ENCODE assay signal across 24 mouse cellular contexts in genomic region chr2:24560201-24560600, GRCm38 (mm10).
DNase-seq lines count a peak whose midpoint lies in the region; ATAC-seq and TF ChIP-seq lines count a peak whose summit lies in the region.
"Had no signal": no experiment of that assay in that cellular context is flagged by ENCODE, and none has a peak within 500 bp of the region (broad histone marks: within the 10 kb centered on the region; RNA-seq: fewer than 3 reads in every experiment).

No protein-coding gene starts in this region.

- H3K9me3 ChIP-seq in lung, embryonic 15.5 days: no peaks in the 10 kb centered on the region
- H3K9me3 ChIP-seq in lung, postnatal 0 days (ENCODE audit: low read length): no peaks in the 10 kb centered on the region
- H3K9me3 ChIP-seq: embryonic facial prominence, embryonic 10.5 days; embryonic facial prominence, embryonic 12.5 days; forebrain, embryonic 13.5 days; forebrain, embryonic 15.5 days; G1E had no signal

- ATAC-seq in lung, embryonic 15.5 days (ENCODE audit: borderline replicate concordance, extremely low read depth, low FRiP score, low TSS enrichment): no peak
- ATAC-seq in lung, postnatal 0 days: peak; percentile 72
- ATAC-seq: activated CD4-positive, CD25-positive, alpha-beta regulatory T cell, adult 4 months; CD4-positive, CD25-positive, alpha-beta regulatory T cell, adult 4 months; forebrain, embryonic 13.5 days; forebrain, embryonic 15.5 days; Patski had no signal

- no peak overlapping the region for H3K4me2 ChIP-seq in lung, embryonic 15.5 days
- no peak overlapping the region for H3K4me2 ChIP-seq in lung, postnatal 0 days (replicated peaks; ENCODE audit: low read depth, low read length)
- H3K4me2 ChIP-seq: embryonic facial prominence, embryonic 12.5 days; forebrain, embryonic 13.5 days; forebrain, embryonic 15.5 days had no signal

- 32% methylated on average over 5 of the region's 5 CpGs for whole genome bisulfite sequencing in lung, embryonic 15.5 days
- 49% methylated on average over 5 of the region's 5 CpGs for WGBS in lung, postnatal 0 days

- peak; percentile 36 for DNase-seq in heart, adult 11 months
- no peak for DNase-seq in heart, adult 18-20 months
- no peak for DNase-seq in lung, postnatal 25 days (ENCODE audit: low spot score)
- peak; percentile 23 for DNase-seq in lung, postnatal 0 days (ENCODE audit: low spot score)
- no peak for DNase-seq in lung, adult 18-20 months
- DNase-seq: adrenal gland, adult 8-10 months; adrenal gland, postnatal 14 days; adrenal gland, postnatal 36 days; B cell, adult 2 months; cerebellum, adult 11-12 months; cerebellum, adult 2 months; cerebellum, adult 9-10 months; cerebellum, postnatal 10 days; cerebellum, postnatal 25 days had no signal

- H3K9ac ChIP-seq in lung, embryonic 15.5 days: no peak overlapping the region
- H3K9ac ChIP-seq in lung, postnatal 0 days (replicated peaks; ENCODE audit: low read depth): no peak overlapping the region
- H3K9ac ChIP-seq: embryonic facial prominence, embryonic 12.5 days; forebrain, embryonic 13.5 days; forebrain, embryonic 15.5 days had no signal

- H3K36me3 ChIP-seq in lung, embryonic 15.5 days: no peaks in the 10 kb centered on the region
- H3K36me3 ChIP-seq in lung, postnatal 0 days (ENCODE audit: insufficient read depth, low read length): no peaks in the 10 kb centered on the region
- H3K36me3 ChIP-seq: embryonic facial prominence, embryonic 10.5 days; embryonic facial prominence, embryonic 12.5 days; forebrain, embryonic 15.5 days; G1E had no signal

- H3K4me3 ChIP-seq in lung, embryonic 15.5 days: no peak overlapping the region
- H3K4me3 ChIP-seq in lung, postnatal 0 days (ENCODE audit: low read depth, low read length): no peak overlapping the region
- H3K4me3 ChIP-seq: embryonic facial prominence, embryonic 10.5 days; embryonic facial prominence, embryonic 12.5 days; forebrain, embryonic 13.5 days; forebrain, embryonic 15.5 days had no signal

- no peaks in the 10 kb centered on the region for H3K27me3 ChIP-seq in lung, embryonic 15.5 days
- H3K27me3 ChIP-seq in lung, postnatal 0 days (replicated peaks; ENCODE audit: insufficient read depth, low read length): no peaks in the 10 kb centered on the region
- H3K27me3 ChIP-seq: CH12.LX; embryonic facial prominence, embryonic 12.5 days; forebrain, embryonic 13.5 days; forebrain, embryonic 15.5 days; Patski had no signal

- TF ChIP-seq EP300 in lung, postnatal 0 days (IDR thresholded peaks at IDR 0.05): no peak

- no peak for TF ChIP-seq CTCF in lung, postnatal 0 days (IDR thresholded peaks at IDR 0.05)

- H3K4me1 ChIP-seq in lung, embryonic 15.5 days: no peaks in the 10 kb centered on the region
- H3K4me1 ChIP-seq in lung, postnatal 0 days (ENCODE audit: insufficient read depth, low read depth, low read length): no peaks in the 10 kb centered on the region
- H3K4me1 ChIP-seq: embryonic facial prominence, embryonic 10.5 days; embryonic facial prominence, embryonic 12.5 days; forebrain, embryonic 13.5 days; forebrain, embryonic 15.5 days had no signal

- peak overlapping the region; percentile 34; the same call in 1 of the 2 replicates for H3K27ac ChIP-seq in lung, embryonic 15.5 days
- H3K27ac ChIP-seq in lung, postnatal 0 days (ENCODE audit: low read length): peak overlapping the region; percentile 6; the same call in 1 of the 2 replicates
- H3K27ac ChIP-seq: embryonic facial prominence, embryonic 10.5 days; embryonic facial prominence, embryonic 12.5 days; forebrain, embryonic 13.5 days; forebrain, embryonic 15.5 days had no signal

Comparison
In these comparisons a context has a peak if more than half of its experiments do, and no peak if none do; other contexts are left out.
1. DNase-seq: peak in heart, adult 11 months (single experiment) and lung, postnatal 0 days (single experiment); none in heart, adult 18-20 months (0 of 2), lung, postnatal 25 days (single experiment) and lung, adult 18-20 months (0 of 2).